Mouse (Mus musculus): ENCODE measurements at regions not wholly inside any gene's neighbourhood (a gene's known extent, or its start where the extent isn't known, plus 50 kb on each side); places are given as distances from the start of the nearest gene placed in this dataset.

DNA sequence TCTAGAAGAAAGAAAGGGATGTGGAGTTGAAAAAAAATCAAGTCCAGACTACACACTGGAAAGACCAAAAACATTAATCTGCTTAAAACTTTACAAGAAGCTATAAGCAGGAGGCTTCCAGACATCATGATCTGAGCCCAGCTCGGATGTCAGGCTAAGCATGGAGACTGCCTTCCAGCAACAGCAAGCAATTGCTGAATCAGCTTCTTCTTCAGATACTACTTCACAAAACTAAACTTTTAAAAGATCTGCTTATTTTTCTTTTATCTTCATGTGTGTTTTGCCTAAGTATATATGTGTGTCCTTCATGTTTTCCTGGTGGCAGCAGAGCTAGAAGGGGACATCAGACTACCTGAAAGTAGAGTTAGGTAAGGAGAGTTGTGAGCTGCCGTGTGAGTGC, 266.6 kb upstream of the 4930412O13Rik start:
- Histone ChIP-seq H3K4me3 (replicated peaks; ENCODE audit: low read length) (no peak overlapping the region), H3K9me3 (ENCODE audit: low read length) (peaks cover 11% of the 10 kb centered on the region), H3K4me1 (replicated peaks; ENCODE audit: low read depth, low read length) (no peaks in the 10 kb centered on the region), H3K27me3 (ENCODE audit: insufficient read depth, low read length) (no peaks in the 10 kb centered on the region), H3K36me3 (ENCODE audit: insufficient read depth, low read length) (no peaks in the 10 kb centered on the region)
- TF ChIP-seq POU5F1 (IDR thresholded peaks at IDR 0.05; ENCODE audit: borderline replicate concordance, low read length) (no peak), CTCF (conservative IDR thresholded peaks at IDR 0.05; ENCODE audit: low read length) (no peak), NANOG (IDR thresholded peaks at IDR 0.05; ENCODE audit: borderline replicate concordance, low read length) (no peak)

DNA sequence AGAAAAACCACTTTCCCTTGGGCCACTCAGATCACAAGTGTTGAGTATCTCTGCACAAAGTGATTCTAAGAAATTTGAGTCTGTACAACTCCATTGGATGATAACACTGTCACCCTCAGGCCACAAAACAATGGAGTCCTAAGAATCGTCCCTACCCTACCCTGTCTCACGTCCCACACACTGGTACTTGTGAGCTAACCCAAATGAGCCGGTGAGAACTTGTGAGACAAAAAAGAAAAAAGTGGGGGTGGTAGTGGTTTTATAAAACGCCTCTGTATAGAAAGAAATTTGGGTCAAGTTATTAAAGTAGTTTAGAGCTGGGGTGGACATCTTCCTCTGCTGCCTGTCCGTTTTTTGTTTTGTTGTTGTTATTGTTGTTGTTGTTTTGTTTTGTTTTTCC, 264.8 kb upstream of the 4930412O13Rik start:
- TF ChIP-seq NANOG (IDR thresholded peaks at IDR 0.05; ENCODE audit: borderline replicate concordance, low read length) (no peak), CTCF (conservative IDR thresholded peaks at IDR 0.05; ENCODE audit: low read length) (no peak), POU5F1 (IDR thresholded peaks at IDR 0.05; ENCODE audit: borderline replicate concordance, low read length) (no peak)
- H3K9me3 ChIP-seq (ENCODE audit: low read length): peaks cover 11% of the 10 kb centered on the region
- no peak overlapping the region for H3K4me3 ChIP-seq (replicated peaks; ENCODE audit: low read length)
- no peaks in the 10 kb centered on the region for H3K4me1 ChIP-seq (replicated peaks; ENCODE audit: low read depth, low read length)
- H3K27me3 ChIP-seq (ENCODE audit: insufficient read depth, low read length): no peaks in the 10 kb centered on the region; the same call in 1 of the 2 replicates
- H3K36me3 ChIP-seq (ENCODE audit: insufficient read depth, low read length): no peaks in the 10 kb centered on the region

DNA sequence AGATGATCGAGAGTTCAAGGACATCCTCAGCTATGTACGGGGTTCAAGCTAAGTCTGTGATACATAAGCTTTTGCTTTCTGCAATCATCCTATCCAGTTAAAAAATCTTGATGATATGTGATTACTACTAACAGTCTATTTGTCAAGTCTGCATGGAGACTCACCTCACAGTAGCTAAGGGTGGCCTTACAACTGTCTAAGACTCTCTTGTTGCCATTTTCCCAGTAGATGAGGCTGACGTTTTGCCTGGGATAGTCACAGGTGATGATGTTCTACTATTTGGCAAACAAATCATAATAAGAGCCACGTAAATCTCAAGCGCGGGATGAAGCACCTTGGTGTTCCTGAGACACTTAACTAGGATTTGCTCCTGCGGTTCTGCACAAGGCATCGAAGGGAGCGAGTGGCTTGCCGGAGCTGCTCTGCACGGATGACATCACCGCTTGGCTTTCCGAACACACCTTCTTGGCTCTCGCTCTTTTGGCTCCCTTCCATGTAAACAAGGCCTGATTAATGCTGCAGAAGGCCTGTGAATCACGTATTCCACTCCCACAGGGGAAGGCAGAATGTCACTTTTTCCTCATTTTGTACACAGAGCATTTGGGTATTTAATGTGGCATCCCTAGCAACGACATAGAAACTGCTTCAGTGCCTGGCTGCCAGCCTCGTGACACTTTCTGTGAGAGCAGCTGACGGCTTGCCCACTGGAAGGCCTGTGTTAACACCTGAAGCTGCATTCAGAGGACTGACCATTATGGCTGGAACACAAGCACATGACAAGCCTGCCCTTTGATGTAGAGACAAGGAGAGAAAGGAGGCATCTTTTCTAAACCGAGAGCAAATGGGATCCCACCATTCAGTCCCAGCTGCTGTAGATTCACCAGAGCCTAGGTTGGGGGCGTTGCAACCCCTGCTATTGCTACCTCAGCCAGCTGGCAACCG, 260.5 kb upstream of the 4930412O13Rik start:
- no peaks in the 10 kb centered on the region for H3K36me3 ChIP-seq (ENCODE audit: insufficient read depth, low read length)
- TF ChIP-seq CTCF (conservative IDR thresholded peaks at IDR 0.05; ENCODE audit: low read length): no peak
- no peak for TF ChIP-seq POU5F1 (IDR thresholded peaks at IDR 0.05; ENCODE audit: borderline replicate concordance, low read length)
- TF ChIP-seq NANOG (IDR thresholded peaks at IDR 0.05; ENCODE audit: borderline replicate concordance, low read length): no peak

GRCm38 (mm10) chr2:9623702-9624101, 257.4 kb upstream of the 4930412O13Rik start:
- H3K4me1 ChIP-seq (replicated peaks; ENCODE audit: low read depth, low read length): no peaks in the 10 kb centered on the region
- peaks cover 4% of the 10 kb centered on the region; the same call in 1 of the 2 replicates for H3K9me3 ChIP-seq (ENCODE audit: low read length)
- no peaks in the 10 kb centered on the region for H3K36me3 ChIP-seq (ENCODE audit: insufficient read depth, low read length)
- H3K4me3 ChIP-seq (replicated peaks; ENCODE audit: low read length): no peak overlapping the region
- TF ChIP-seq NANOG (IDR thresholded peaks at IDR 0.05; ENCODE audit: borderline replicate concordance, low read length) (no peak), POU5F1 (IDR thresholded peaks at IDR 0.05; ENCODE audit: borderline replicate concordance, low read length) (no peak), CTCF (conservative IDR thresholded peaks at IDR 0.05; ENCODE audit: low read length) (no peak)
- H3K27me3 ChIP-seq (ENCODE audit: insufficient read depth, low read length): peaks cover 13% of the 10 kb centered on the region

More for the DNA sequence above, 260.5 kb upstream of the 4930412O13Rik start:
- Histone ChIP-seq H3K27me3 (ENCODE audit: insufficient read depth, low read length) (no peaks in the 10 kb centered on the region; the same call in 1 of the 2 replicates), H3K4me1 (replicated peaks; ENCODE audit: low read depth, low read length) (no peaks in the 10 kb centered on the region), H3K4me3 (replicated peaks; ENCODE audit: low read length) (no peak overlapping the region), H3K9me3 (ENCODE audit: low read length) (peaks cover 11% of the 10 kb centered on the region)

DNA sequence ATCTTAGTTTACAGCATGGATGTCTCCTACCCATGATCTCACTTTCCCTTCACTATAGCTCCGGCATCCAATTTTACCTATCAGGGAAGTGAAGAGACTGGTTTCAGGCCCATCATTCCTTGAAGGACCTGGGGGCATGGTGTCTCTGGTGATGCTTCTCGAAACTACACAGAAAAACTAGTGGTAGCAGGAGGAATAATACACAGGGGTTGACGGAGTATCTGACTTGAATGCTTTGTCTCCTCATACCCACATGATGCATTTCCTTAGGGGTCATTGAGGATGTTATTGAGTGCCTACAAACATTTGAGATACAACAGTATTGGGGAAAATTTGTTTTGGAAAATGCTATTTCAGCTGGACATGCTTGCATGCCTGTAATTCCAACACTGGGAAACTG, 253.0 kb upstream of the 4930412O13Rik start:
- Histone ChIP-seq H3K27me3 (ENCODE audit: insufficient read depth, low read length) (peaks cover 13% of the 10 kb centered on the region), H3K4me1 (replicated peaks; ENCODE audit: low read depth, low read length) (peaks cover 4% of the 10 kb centered on the region; the same call in 1 of the 2 replicates), H3K36me3 (ENCODE audit: insufficient read depth, low read length) (no peaks in the 10 kb centered on the region), H3K4me3 (replicated peaks; ENCODE audit: low read length) (no peak overlapping the region), H3K9me3 (ENCODE audit: low read length) (no peaks in the 10 kb centered on the region)
- TF ChIP-seq POU5F1 (IDR thresholded peaks at IDR 0.05; ENCODE audit: borderline replicate concordance, low read length) (no peak), CTCF (conservative IDR thresholded peaks at IDR 0.05; ENCODE audit: low read length) (no peak), NANOG (IDR thresholded peaks at IDR 0.05; ENCODE audit: borderline replicate concordance, low read length) (no peak)

- TF ChIP-seq CTCF (conservative IDR thresholded peaks at IDR 0.05; ENCODE audit: low read length) (no peak), POU5F1 (IDR thresholded peaks at IDR 0.05; ENCODE audit: borderline replicate concordance, low read length) (no peak), NANOG (IDR thresholded peaks at IDR 0.05; ENCODE audit: borderline replicate concordance, low read length) (no peak)
- H3K27me3 ChIP-seq (ENCODE audit: insufficient read depth, low read length): peaks cover 8% of the 10 kb centered on the region
- H3K9me3 ChIP-seq (ENCODE audit: low read length): no peaks in the 10 kb centered on the region
- no peaks in the 10 kb centered on the region for H3K36me3 ChIP-seq (ENCODE audit: insufficient read depth, low read length)
- peak overlapping the region; percentile 35 for H3K4me3 ChIP-seq (replicated peaks; ENCODE audit: low read length)
- peaks cover 8% of the 10 kb centered on the region; the same call in 1 of the 2 replicates for H3K4me1 ChIP-seq (replicated peaks; ENCODE audit: low read depth, low read length)
These were observed 248.2 kb upstream of the 4930412O13Rik start for GRCm38 (mm10) chr2:9632719-9633446.

- no peak overlapping the region for H3K4me3 ChIP-seq (replicated peaks; ENCODE audit: low read length)
- TF ChIP-seq NANOG (IDR thresholded peaks at IDR 0.05; ENCODE audit: borderline replicate concordance, low read length): no peak
- TF ChIP-seq POU5F1 (IDR thresholded peaks at IDR 0.05; ENCODE audit: borderline replicate concordance, low read length): no peak
- TF ChIP-seq CTCF (conservative IDR thresholded peaks at IDR 0.05; ENCODE audit: low read length): no peak
- H3K36me3 ChIP-seq (ENCODE audit: insufficient read depth, low read length): no peaks in the 10 kb centered on the region
- H3K4me1 ChIP-seq (replicated peaks; ENCODE audit: low read depth, low read length): no peaks in the 10 kb centered on the region
- no peaks in the 10 kb centered on the region for H3K27me3 ChIP-seq (ENCODE audit: insufficient read depth, low read length)
- H3K9me3 ChIP-seq (ENCODE audit: low read length): no peaks in the 10 kb centered on the region
These were observed 241.8 kb upstream of the 4930412O13Rik start for GRCm38 (mm10) chr2:9639262-9639661.

- H3K4me1 ChIP-seq (replicated peaks; ENCODE audit: low read depth, low read length): peaks cover 9% of the 10 kb centered on the region
- no peaks in the 10 kb centered on the region for H3K9me3 ChIP-seq (ENCODE audit: low read length)
- no peaks in the 10 kb centered on the region for H3K27me3 ChIP-seq (ENCODE audit: insufficient read depth, low read length)
- TF ChIP-seq POU5F1 (IDR thresholded peaks at IDR 0.05; ENCODE audit: borderline replicate concordance, low read length) (no peak), NANOG (IDR thresholded peaks at IDR 0.05; ENCODE audit: borderline replicate concordance, low read length) (no peak), CTCF (conservative IDR thresholded peaks at IDR 0.05; ENCODE audit: low read length) (no peak)
- no peaks in the 10 kb centered on the region for H3K36me3 ChIP-seq (ENCODE audit: insufficient read depth, low read length)
- no peak overlapping the region for H3K4me3 ChIP-seq (replicated peaks; ENCODE audit: low read length)
These were observed 239.4 kb upstream of the 4930412O13Rik start for GRCm38 (mm10) chr2:9641629-9642028.

All from E14TG2a.4 (cell line).